In the genomic region with DNA sequence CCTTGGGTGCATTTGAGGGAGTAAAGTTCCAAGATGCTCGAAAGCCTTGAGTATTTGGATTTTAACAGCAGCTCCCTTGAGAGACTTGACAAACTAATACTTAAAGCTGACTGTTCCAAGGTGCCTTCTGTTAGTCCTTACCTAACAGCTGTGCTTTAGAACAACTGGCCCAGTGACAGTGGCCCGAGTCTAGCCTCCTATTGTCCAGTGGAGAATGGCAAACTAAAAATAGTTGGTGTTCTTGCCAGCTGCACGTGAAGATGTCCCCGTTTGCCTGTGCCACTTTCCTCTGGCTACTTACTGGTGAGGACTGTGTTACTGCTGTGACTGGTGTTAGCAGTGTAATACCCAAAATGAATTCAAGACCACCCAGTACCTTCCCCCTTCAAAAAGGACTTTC, we compare ENCODE assay signal across 20 mouse cellular contexts. TPM values are rescaled to one million over a fixed set of nuclear protein-coding genes. Genes with fewer than 3 reads are reported as not detected.
A peak's percentile ranks its signal among the peaks of the same experiment; 100 is the strongest.
DNase-seq lines count a peak whose midpoint lies in the region; ATAC-seq and TF ChIP-seq lines count a peak whose summit lies in the region.
"Had no signal": no experiment of that assay in that cellular context is flagged by ENCODE, and none has a peak within 500 bp of the region (broad histone marks: within the 10 kb centered on the region; RNA-seq: fewer than 3 reads in every experiment).

No protein-coding gene starts in this region.

- H3K27ac ChIP-seq in hindbrain, postnatal 0 days, result no peak overlapping the region
- H3K27ac ChIP-seq: embryonic facial prominence, embryonic 12.5 days; forebrain, embryonic 15.5 days; hindbrain, embryonic 13.5 days; intestine, embryonic 15.5 days had no signal

- H3K9me3 ChIP-seq in megakaryocyte, embryonic 14.5 days, result peaks cover 4% of the 10 kb centered on the region
- no peaks in the 10 kb centered on the region for H3K9me3 ChIP-seq in hindbrain, postnatal 0 days (ENCODE audit: low read length)
- H3K9me3 ChIP-seq: embryonic facial prominence, embryonic 12.5 days; forebrain, embryonic 15.5 days; intestine, embryonic 15.5 days had no signal

- peaks cover 58% of the 10 kb centered on the region for H3K4me1 ChIP-seq in megakaryocyte, embryonic 14.5 days
- H3K4me1 ChIP-seq in hindbrain, postnatal 0 days (ENCODE audit: insufficient read depth, low read length), result peaks cover 3% of the 10 kb centered on the region; the same call in 1 of the 2 replicates

- H3K9ac ChIP-seq in hindbrain, postnatal 0 days (replicated peaks; ENCODE audit: low read length), result no peak overlapping the region
- H3K9ac ChIP-seq: embryonic facial prominence, embryonic 12.5 days; forebrain, embryonic 15.5 days; hindbrain, embryonic 13.5 days; intestine, embryonic 15.5 days had no signal

- no peak overlapping the region for H3K4me2 ChIP-seq in hindbrain, postnatal 0 days (ENCODE audit: low read depth, low read length)
- H3K4me2 ChIP-seq: embryonic facial prominence, embryonic 12.5 days; forebrain, embryonic 15.5 days; hindbrain, embryonic 13.5 days; intestine, embryonic 15.5 days had no signal

- H3K27me3 ChIP-seq in megakaryocyte, embryonic 14.5 days (replicated peaks), result peaks cover 37% of the 10 kb centered on the region
- H3K27me3 ChIP-seq in hindbrain, postnatal 0 days (ENCODE audit: insufficient read depth, low read length), result no peaks in the 10 kb centered on the region
- H3K27me3 ChIP-seq: Patski had no signal

- intact Hi-C loops in heart, postnatal 25 days (cut with DNase I), result no loop called here

- WGBS in hindbrain, postnatal 0 days, result 68% methylated on average over 4 of the region's 4 CpGs

- ATAC-seq in megakaryocyte, adult 5-6 weeks (ENCODE audit: poor library complexity, severe bottlenecking), result no peak
- ATAC-seq in hindbrain, postnatal 0 days, result no peak
- ATAC-seq: activated CD4-positive, CD25-positive, alpha-beta regulatory T cell, adult 4 months; forebrain, embryonic 15.5 days; intestine, embryonic 15.5 days; Patski had no signal

- no peak for TF ChIP-seq CTCF in hindbrain, postnatal 0 days (IDR thresholded peaks at IDR 0.05; ENCODE audit: low read depth)

- peak; percentile 57 to 63 for DNase-seq in heart, adult 18-20 months
- no peak for DNase-seq in heart, postnatal 25 days (ENCODE audit: low spot score)
- peak; percentile 37 for DNase-seq in heart, postnatal 4 days
- DNase-seq in hindbrain, postnatal 0 days (ENCODE audit: low spot score), result no peak
- DNase-seq in left cerebral cortex, adult 9 months (ENCODE audit: low spot score in 2 of 2), result no peak
- DNase-seq: adrenal gland, postnatal 14 days; cerebellum, adult 11-12 months; cerebellum, adult 9-10 months; cerebellum, postnatal 25 days; gastrocnemius, postnatal 10 days had no signal

- peak overlapping the region; percentile 14 for H3K4me3 ChIP-seq in megakaryocyte, embryonic 14.5 days (replicated peaks)
- no peak overlapping the region for H3K4me3 ChIP-seq in hindbrain, postnatal 0 days (ENCODE audit: low read length)
- H3K4me3 ChIP-seq: embryonic facial prominence, embryonic 12.5 days; forebrain, embryonic 15.5 days; hindbrain, embryonic 13.5 days; intestine, embryonic 15.5 days had no signal

- no peaks in the 10 kb centered on the region for H3K36me3 ChIP-seq in megakaryocyte, embryonic 14.5 days (replicated peaks; ENCODE audit: low read length)
- H3K36me3 ChIP-seq in hindbrain, postnatal 0 days (ENCODE audit: insufficient read depth, low read length), result no peaks in the 10 kb centered on the region
- H3K36me3 ChIP-seq: embryonic facial prominence, embryonic 12.5 days; forebrain, embryonic 15.5 days; hindbrain, embryonic 13.5 days; intestine, embryonic 15.5 days had no signal

RNA-seq across cellular contexts. Expression of a gene that starts 2.8 kb away (rescaled TPM):
- total RNA-seq in heart, adult 18-20 months (2021), result 1 to 10 TPM; 7.3 to 7.8 TPM
- total RNA-seq in heart, postnatal 25 days (2021), result 10 to 100 TPM in 1 of 2 experiments, 1 to 10 TPM in 1; 7.7 to 10.1 TPM
- 2.9 and 16.0 TPM in 2 replicates for polyA plus RNA-seq in megakaryocyte, embryonic 14.5 days (2012; ENCODE audit: insufficient read depth, low replicate concordance)
- total RNA-seq in megakaryocyte, adult 5-6 weeks (2015), result 71.1 and 79.5 TPM in 2 replicates
- 75.2 and 81.4 TPM in 2 replicates for total RNA-seq in megakaryocyte, adult 5-6 weeks (2017)
- total RNA-seq in heart, postnatal 4 days (2021), result 10 to 100 TPM; 24.3 to 26.8 TPM
- 44.1 and 48.4 TPM in 2 replicates for total RNA-seq in hindbrain, postnatal 0 days (2014; rRNA removed)
- 44.7 and 46.8 TPM in 2 replicates for polyA plus RNA-seq in hindbrain, postnatal 0 days (2015; fragmentation: Nextera tagmentation; extraction: Ambion mirVana)
- polyA plus RNA-seq: Patski had no signal

RNA-seq across cellular contexts. Expression of a gene that starts 32.0 kb away (rescaled TPM):
- not detected for total RNA-seq in heart, adult 18-20 months (2021)
- total RNA-seq in heart, postnatal 25 days (2021), result under 1 TPM in 1 of 2 experiments, not detected in 1; 0.10 TPM
- polyA plus RNA-seq in megakaryocyte, embryonic 14.5 days (2012; ENCODE audit: insufficient read depth, low replicate concordance), result 0.07 TPM in 1 of 2 replicates, not detected in the other
- total RNA-seq in megakaryocyte, adult 5-6 weeks (2015), result 4.9 and 8.7 TPM in 2 replicates
- total RNA-seq in megakaryocyte, adult 5-6 weeks (2017), result 4.0 and 10.6 TPM in 2 replicates
- 1 to 10 TPM in 1 of 2 experiments, under 1 TPM in 1; 0.88 to 1.1 TPM for total RNA-seq in heart, postnatal 4 days (2021)
- not detected in 2 replicates for total RNA-seq in hindbrain, postnatal 0 days (2014; rRNA removed)
- 0.11 and 0.25 TPM in 2 replicates for polyA plus RNA-seq in hindbrain, postnatal 0 days (2015; fragmentation: Nextera tagmentation; extraction: Ambion mirVana)
- total RNA-seq: adrenal gland, adult 18-20 months; adrenal gland, postnatal 14 days had no signal
- polyA plus RNA-seq: C2C12 had no signal

Comparison
In these comparisons a context has a peak if more than half of its experiments do, and no peak if none do; other contexts are left out.
1. DNase-seq: peak in heart, adult 18-20 months (2 of 2) and heart, postnatal 4 days (single experiment); none in heart, postnatal 25 days (single experiment), hindbrain, postnatal 0 days (single experiment) and left cerebral cortex, adult 9 months (0 of 2).